ENCODE assay signal across 19 mouse cellular contexts in genomic region chr2:136958697-136959096, GRCm38 (mm10).
DNase-seq lines count a peak whose midpoint lies in the region; ATAC-seq lines count a peak whose summit lies in the region.
"Had no signal": no experiment of that assay in that cellular context is flagged by ENCODE, and none has a peak within 500 bp of the region (broad histone marks: within the 10 kb centered on the region; RNA-seq: fewer than 3 reads in every experiment).

No protein-coding gene starts in this region.

- ATAC-seq in forebrain, embryonic 12.5 days (ENCODE audit: low FRiP score), result peak; percentile 36; the same call in 1 of the 2 replicates
- no peak for ATAC-seq in forebrain, embryonic 13.5 days
- ATAC-seq in limb, embryonic 11.5 days (ENCODE audit: insufficient number of reproducible peaks, low FRiP score, low TSS enrichment, low read depth), result peak; percentile 51; the same call in 1 of the 2 replicates
- ATAC-seq in midbrain, embryonic 12.5 days (ENCODE audit: low FRiP score, low read depth), result 0 out of 2 replicates have a peak, but pooled peaks have one; percentile 16
- ATAC-seq in midbrain, embryonic 16.5 days, result no peak
- 0 out of 2 replicates have a peak, but pooled peaks have one; percentile 22 for ATAC-seq in monocyte, adult 5-6 weeks (replicated peaks; ENCODE audit: insufficient number of reproducible peaks, low FRiP score, low TSS enrichment, poor library complexity, severe bottlenecking)
- ATAC-seq: forebrain, embryonic 16.5 days had no signal

- no peak overlapping the region for H3K27ac ChIP-seq in forebrain, embryonic 12.5 days
- H3K27ac ChIP-seq in forebrain, embryonic 13.5 days, result no peak overlapping the region
- H3K27ac ChIP-seq in limb, embryonic 11.5 days (replicated peaks; ENCODE audit: low read depth, low read length), result no peak overlapping the region
- H3K27ac ChIP-seq in limb, embryonic 10.5 days, result no peak overlapping the region
- H3K27ac ChIP-seq in midbrain, embryonic 12.5 days (replicated peaks), result no peak overlapping the region
- no peak overlapping the region for H3K27ac ChIP-seq in midbrain, embryonic 16.5 days (ENCODE audit: low read length)
- H3K27ac ChIP-seq: embryonic facial prominence, embryonic 13.5 days; heart, embryonic 13.5 days; hindbrain, embryonic 15.5 days had no signal

- H3K4me1 ChIP-seq in forebrain, embryonic 12.5 days, result no peaks in the 10 kb centered on the region; the same call in 1 of the 2 replicates
- no peaks in the 10 kb centered on the region; the same call in 1 of the 2 replicates for H3K4me1 ChIP-seq in forebrain, embryonic 13.5 days
- peaks cover 3% of the 10 kb centered on the region for H3K4me1 ChIP-seq in limb, embryonic 11.5 days (ENCODE audit: control insufficient read depth, insufficient read depth, low read length)
- H3K4me1 ChIP-seq in limb, embryonic 10.5 days, result peaks cover 14% of the 10 kb centered on the region
- no peaks in the 10 kb centered on the region for H3K4me1 ChIP-seq in midbrain, embryonic 12.5 days
- H3K4me1 ChIP-seq in midbrain, embryonic 16.5 days (ENCODE audit: control insufficient read depth, insufficient read depth, low read length), result 0 out of 2 replicates have a peak, but pooled peaks cover 3% of the 10 kb centered on the region
- H3K4me1 ChIP-seq: hindbrain, embryonic 15.5 days had no signal

- no peaks in the 10 kb centered on the region for H3K9me3 ChIP-seq in forebrain, embryonic 12.5 days
- H3K9me3 ChIP-seq in forebrain, embryonic 13.5 days (replicated peaks), result no peaks in the 10 kb centered on the region
- H3K9me3 ChIP-seq in limb, embryonic 11.5 days (ENCODE audit: control insufficient read depth, low read length), result no peaks in the 10 kb centered on the region
- H3K9me3 ChIP-seq in limb, embryonic 10.5 days (replicated peaks), result no peaks in the 10 kb centered on the region
- H3K9me3 ChIP-seq in midbrain, embryonic 12.5 days, result no peaks in the 10 kb centered on the region
- no peaks in the 10 kb centered on the region for H3K9me3 ChIP-seq in midbrain, embryonic 16.5 days (replicated peaks; ENCODE audit: control insufficient read depth, low read length, poor library complexity, severe bottlenecking)
- H3K9me3 ChIP-seq: embryonic facial prominence, embryonic 13.5 days; heart, embryonic 13.5 days; hindbrain, embryonic 15.5 days had no signal

- H3K9ac ChIP-seq in forebrain, embryonic 12.5 days, result no peak overlapping the region
- H3K9ac ChIP-seq in forebrain, embryonic 13.5 days, result no peak overlapping the region
- no peak overlapping the region for H3K9ac ChIP-seq in limb, embryonic 11.5 days (ENCODE audit: low read length)
- no peak overlapping the region for H3K9ac ChIP-seq in midbrain, embryonic 12.5 days (replicated peaks)
- H3K9ac ChIP-seq in midbrain, embryonic 16.5 days (ENCODE audit: low read depth, low read length), result no peak overlapping the region
- H3K9ac ChIP-seq: embryonic facial prominence, embryonic 13.5 days; heart, embryonic 13.5 days; hindbrain, embryonic 15.5 days had no signal

- no peaks in the 10 kb centered on the region for H3K36me3 ChIP-seq in forebrain, embryonic 12.5 days (replicated peaks)
- H3K36me3 ChIP-seq in forebrain, embryonic 13.5 days (ENCODE audit: poor library complexity, severe bottlenecking), result no peaks in the 10 kb centered on the region
- H3K36me3 ChIP-seq in limb, embryonic 11.5 days (ENCODE audit: control insufficient read depth, insufficient read depth, low read length), result no peaks in the 10 kb centered on the region
- no peaks in the 10 kb centered on the region for H3K36me3 ChIP-seq in limb, embryonic 10.5 days
- no peaks in the 10 kb centered on the region for H3K36me3 ChIP-seq in midbrain, embryonic 12.5 days
- no peaks in the 10 kb centered on the region for H3K36me3 ChIP-seq in midbrain, embryonic 16.5 days (ENCODE audit: control insufficient read depth, insufficient read depth, low read length)
- H3K36me3 ChIP-seq: embryonic facial prominence, embryonic 13.5 days; heart, embryonic 13.5 days; hindbrain, embryonic 15.5 days had no signal

- no peak overlapping the region for H3K4me3 ChIP-seq in forebrain, embryonic 12.5 days (replicated peaks)
- no peak overlapping the region for H3K4me3 ChIP-seq in forebrain, embryonic 13.5 days
- no peak overlapping the region for H3K4me3 ChIP-seq in limb, embryonic 11.5 days (ENCODE audit: low read depth, low read length)
- no peak overlapping the region for H3K4me3 ChIP-seq in limb, embryonic 10.5 days
- H3K4me3 ChIP-seq in midbrain, embryonic 12.5 days, result no peak overlapping the region
- no peak overlapping the region for H3K4me3 ChIP-seq in midbrain, embryonic 16.5 days (ENCODE audit: low read depth, low read length)
- H3K4me3 ChIP-seq: embryonic facial prominence, embryonic 13.5 days; heart, embryonic 13.5 days; hindbrain, embryonic 15.5 days had no signal

- WGBS in forebrain, embryonic 12.5 days, result 78% methylated on average over 3 of the region's 3 CpGs
- WGBS in forebrain, embryonic 13.5 days, result 94% methylated on average over 3 of the region's 3 CpGs
- WGBS in limb, embryonic 11.5 days, result 72% methylated on average over 3 of the region's 3 CpGs
- 84% methylated on average over 3 of the region's 3 CpGs for WGBS in limb, embryonic 10.5 days
- 86% methylated on average over 3 of the region's 3 CpGs for WGBS in midbrain, embryonic 12.5 days
- WGBS in midbrain, embryonic 16.5 days, result 89% methylated on average over 3 of the region's 3 CpGs

- H3K4me2 ChIP-seq in forebrain, embryonic 12.5 days, result no peak overlapping the region
- no peak overlapping the region for H3K4me2 ChIP-seq in forebrain, embryonic 13.5 days
- no peak overlapping the region for H3K4me2 ChIP-seq in limb, embryonic 11.5 days (ENCODE audit: low read depth, severe bottlenecking)
- no peak overlapping the region for H3K4me2 ChIP-seq in midbrain, embryonic 12.5 days (replicated peaks)
- no peak overlapping the region for H3K4me2 ChIP-seq in midbrain, embryonic 16.5 days (ENCODE audit: low read length)
- H3K4me2 ChIP-seq: embryonic facial prominence, embryonic 13.5 days; heart, embryonic 13.5 days; hindbrain, embryonic 15.5 days had no signal

- H3K27me3 ChIP-seq in forebrain, embryonic 12.5 days, result no peaks in the 10 kb centered on the region
- H3K27me3 ChIP-seq in forebrain, embryonic 13.5 days, result no peaks in the 10 kb centered on the region
- H3K27me3 ChIP-seq in limb, embryonic 11.5 days (ENCODE audit: control insufficient read depth, insufficient read depth, low read length), result no peaks in the 10 kb centered on the region
- H3K27me3 ChIP-seq in limb, embryonic 10.5 days (ENCODE audit: low read depth, poor library complexity, severe bottlenecking), result no peaks in the 10 kb centered on the region
- no peaks in the 10 kb centered on the region for H3K27me3 ChIP-seq in midbrain, embryonic 12.5 days
- H3K27me3 ChIP-seq in midbrain, embryonic 16.5 days (ENCODE audit: control insufficient read depth, insufficient read depth, low read depth, low read length), result no peaks in the 10 kb centered on the region
- H3K27me3 ChIP-seq: embryonic facial prominence, embryonic 13.5 days; heart, embryonic 13.5 days; hindbrain, embryonic 15.5 days had no signal

- no peak for DNase-seq in limb, embryonic 11.5 days (ENCODE audit: low spot score)
- DNase-seq in limb, embryonic 10.5 days (ENCODE audit: low spot score), result no peak
- DNase-seq in gastrocnemius, postnatal 25 days, result no peak
- DNase-seq: adrenal gland, adult 2 months; adrenal gland, postnatal 25 days; cerebellum, adult 8-10 months; cerebellum, postnatal 14 days; embryo, embryonic 11 days; gastrocnemius, postnatal 10 days; heart, postnatal 36 days had no signal

Comparison
In these comparisons a context has a peak if more than half of its experiments do, and no peak if none do; other contexts are left out.
1. ATAC-seq: peak in forebrain, embryonic 12.5 days (single experiment), limb, embryonic 11.5 days (single experiment), midbrain, embryonic 12.5 days (single experiment) and monocyte, adult 5-6 weeks (single experiment); none in forebrain, embryonic 13.5 days (single experiment) and midbrain, embryonic 16.5 days (single experiment).